Mouse (Mus musculus): ENCODE data around the gene Ppm1h. TPM values are rescaled to one million over a fixed set of nuclear protein-coding genes. Genes with fewer than 3 reads are reported as not detected.

Ppm1h gene
- polyA plus RNA-seq, 1 experiment from 2014 or later, result 10.4 TPM

DNA sequence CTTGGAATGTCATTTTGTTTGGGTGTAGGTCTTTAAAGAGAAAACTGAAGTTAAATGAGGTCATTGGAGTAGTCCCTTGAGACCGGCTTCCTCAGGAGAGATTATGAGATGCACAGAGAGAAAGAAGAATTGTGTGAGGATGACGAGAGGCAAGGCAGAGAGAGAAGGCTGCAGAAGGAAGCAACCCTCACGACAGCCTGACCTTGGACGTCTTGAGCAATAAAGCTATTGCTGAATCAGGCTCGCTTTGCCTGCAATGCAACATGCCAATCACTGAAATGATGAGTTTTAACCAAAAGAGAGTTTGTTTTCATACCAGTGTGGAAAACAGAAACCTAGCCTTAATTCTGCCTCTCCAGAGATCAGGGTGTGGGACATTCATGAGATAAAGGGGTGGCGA, 43.5 kb downstream of the Ppm1h start:
- Histone ChIP-seq H3K9me3 (ENCODE audit: low read length) (no peaks in the 10 kb centered on the region), H3K36me3 (ENCODE audit: insufficient read depth, low read length) (no peaks in the 10 kb centered on the region), H3K9ac (replicated peaks; ENCODE audit: low read depth) (no peak overlapping the region), H3K4me2 (replicated peaks; ENCODE audit: low read depth, low read length) (no peak overlapping the region), H3K27ac (ENCODE audit: low read length) (no peak overlapping the region), H3K4me1 (ENCODE audit: insufficient read depth, low read depth, low read length) (no peaks in the 10 kb centered on the region), H3K27me3 (replicated peaks; ENCODE audit: insufficient read depth, low read length) (no peaks in the 10 kb centered on the region), H3K4me3 (ENCODE audit: low read depth, low read length) (no peak overlapping the region)
- ATAC-seq (no peak), DNase-seq (ENCODE audit: low spot score) (no peak)
- TF ChIP-seq EP300 (IDR thresholded peaks at IDR 0.05) (no peak), CTCF (IDR thresholded peaks at IDR 0.05) (no peak)
- 56% methylated on average over 6 of the region's 6 CpGs for WGBS

DNA sequence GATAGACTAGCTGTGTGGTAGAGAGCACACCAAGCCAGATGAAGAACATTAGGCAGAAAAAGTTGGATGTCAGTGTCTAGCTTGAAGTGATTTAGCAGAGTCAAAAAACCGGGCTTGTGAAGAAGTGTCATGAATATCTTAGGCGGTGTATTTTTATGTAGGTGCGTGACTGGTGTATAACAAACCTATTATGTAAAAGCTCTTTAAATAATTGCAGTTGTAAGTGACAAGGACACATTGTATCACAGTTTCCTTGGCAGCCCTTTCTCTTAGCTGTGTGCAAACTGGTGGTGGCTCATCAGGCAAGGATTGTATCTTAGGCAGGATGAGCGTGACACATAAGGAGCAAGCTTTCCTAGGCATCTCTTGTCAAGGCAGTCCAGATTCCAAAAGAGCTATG, 46.1 kb downstream of the Ppm1h start:
- Histone ChIP-seq H3K4me2 (replicated peaks; ENCODE audit: low read depth, low read length) (no peak overlapping the region), H3K27ac (ENCODE audit: low read length) (no peak overlapping the region), H3K9me3 (ENCODE audit: low read length) (no peaks in the 10 kb centered on the region), H3K36me3 (ENCODE audit: insufficient read depth, low read length) (no peaks in the 10 kb centered on the region), H3K9ac (replicated peaks; ENCODE audit: low read depth) (no peak overlapping the region), H3K27me3 (replicated peaks; ENCODE audit: insufficient read depth, low read length) (no peaks in the 10 kb centered on the region), H3K4me3 (ENCODE audit: low read depth, low read length) (no peak overlapping the region), H3K4me1 (ENCODE audit: insufficient read depth, low read depth, low read length) (no peaks in the 10 kb centered on the region)
- TF ChIP-seq EP300 (IDR thresholded peaks at IDR 0.05) (no peak), CTCF (IDR thresholded peaks at IDR 0.05) (no peak)
- WGBS, result 81% methylated on average over 4 of the region's 4 CpGs
- no peak for ATAC-seq
- DNase-seq (ENCODE audit: low spot score), result no peak

DNA sequence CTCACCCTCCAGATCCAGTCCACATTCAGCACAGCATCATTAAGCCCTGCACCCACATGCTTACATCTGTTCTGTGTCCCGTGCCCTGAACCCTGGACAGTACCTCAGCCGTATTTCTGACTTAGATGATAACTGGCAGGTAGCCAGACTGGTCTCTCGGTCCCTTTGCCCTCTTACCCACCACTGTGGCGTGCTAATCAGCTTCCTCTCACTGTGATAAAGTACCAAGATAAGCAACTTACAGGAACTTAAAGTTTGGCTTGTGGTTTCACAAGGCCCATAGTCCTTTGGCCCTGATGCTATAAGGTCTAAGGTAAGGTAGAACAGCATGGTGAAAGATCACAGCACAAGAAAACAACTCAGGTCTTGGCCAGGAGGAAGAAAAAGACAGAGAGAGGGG, 48.7 kb downstream of the Ppm1h start:
- WGBS, result 24% methylated on average over 4 of the region's 4 CpGs
- Histone ChIP-seq H3K27ac (ENCODE audit: low read length) (no peak overlapping the region), H3K9me3 (ENCODE audit: low read length) (no peaks in the 10 kb centered on the region), H3K4me2 (replicated peaks; ENCODE audit: low read depth, low read length) (no peak overlapping the region), H3K9ac (replicated peaks; ENCODE audit: low read depth) (no peak overlapping the region), H3K36me3 (ENCODE audit: insufficient read depth, low read length) (no peaks in the 10 kb centered on the region), H3K4me3 (ENCODE audit: low read depth, low read length) (no peak overlapping the region), H3K4me1 (ENCODE audit: insufficient read depth, low read depth, low read length) (no peaks in the 10 kb centered on the region), H3K27me3 (replicated peaks; ENCODE audit: insufficient read depth, low read length) (no peaks in the 10 kb centered on the region)
- DNase-seq (ENCODE audit: low spot score) (no peak), ATAC-seq (no peak)
- TF ChIP-seq CTCF (IDR thresholded peaks at IDR 0.05), result no peak
- TF ChIP-seq EP300 (IDR thresholded peaks at IDR 0.05), result no peak

DNA sequence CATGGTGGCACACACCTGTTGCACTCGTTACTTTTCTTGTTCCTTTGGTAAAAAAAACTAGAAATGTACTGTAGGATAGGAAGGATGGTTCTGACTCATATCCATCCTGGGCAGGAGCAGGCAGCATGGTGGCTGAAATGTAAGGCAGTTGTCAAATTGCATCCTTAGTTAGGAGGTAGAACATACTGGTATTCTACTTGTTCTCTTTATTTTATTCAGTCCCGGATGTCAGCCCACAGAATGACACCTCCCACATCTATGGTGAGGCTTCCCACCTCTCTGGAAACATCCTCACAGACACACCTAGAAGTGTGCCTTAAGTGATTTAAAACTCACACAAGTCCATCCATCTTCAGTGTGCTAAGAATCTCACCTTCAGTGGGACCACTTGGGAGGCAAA, 49.6 kb downstream of the Ppm1h start:
- no peak overlapping the region for H3K4me2 ChIP-seq (replicated peaks; ENCODE audit: low read depth, low read length)
- no peak overlapping the region for H3K9ac ChIP-seq (replicated peaks; ENCODE audit: low read depth)
- no peak for ATAC-seq

DNA sequence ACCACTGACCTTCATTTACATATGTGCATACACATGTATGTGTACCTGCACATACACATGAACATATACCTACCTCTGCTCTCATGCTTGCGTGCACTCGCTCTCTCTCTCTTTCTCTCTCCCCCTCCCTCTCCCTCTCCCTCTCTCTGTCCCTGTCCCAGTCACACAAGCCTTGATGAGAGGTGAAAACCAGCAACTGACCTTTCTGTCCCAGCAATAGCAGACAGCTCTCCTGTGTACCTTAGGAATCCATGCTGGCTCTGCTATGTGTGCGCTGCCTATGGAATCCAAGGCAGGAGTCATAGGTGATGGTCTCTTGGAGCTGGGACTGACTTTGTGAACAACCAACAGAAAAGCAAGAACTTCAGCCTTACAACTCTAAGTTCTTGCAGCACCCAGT, 53.6 kb downstream of the Ppm1h start:
- no peak overlapping the region for H3K27ac ChIP-seq (ENCODE audit: low read length)
- H3K4me3 ChIP-seq (ENCODE audit: low read depth, low read length), result no peak overlapping the region
- ATAC-seq, result no peak
- H3K36me3 ChIP-seq (ENCODE audit: insufficient read depth, low read length), result no peaks in the 10 kb centered on the region
- H3K4me1 ChIP-seq (ENCODE audit: insufficient read depth, low read depth, low read length), result no peaks in the 10 kb centered on the region
- H3K4me2 ChIP-seq (replicated peaks; ENCODE audit: low read depth, low read length), result no peak overlapping the region
- no peaks in the 10 kb centered on the region for H3K27me3 ChIP-seq (replicated peaks; ENCODE audit: insufficient read depth, low read length)
- WGBS, result 97% methylated on average over 3 of the region's 3 CpGs
- no peak for TF ChIP-seq EP300 (IDR thresholded peaks at IDR 0.05)
- no peak for TF ChIP-seq CTCF (IDR thresholded peaks at IDR 0.05)
- no peak for DNase-seq (ENCODE audit: low spot score)
- no peaks in the 10 kb centered on the region for H3K9me3 ChIP-seq (ENCODE audit: low read length)
- no peak overlapping the region for H3K9ac ChIP-seq (replicated peaks; ENCODE audit: low read depth)

More for the DNA sequence above, 49.6 kb downstream of the Ppm1h start:
- H3K4me1 ChIP-seq (ENCODE audit: insufficient read depth, low read depth, low read length), result no peaks in the 10 kb centered on the region
- H3K4me3 ChIP-seq (ENCODE audit: low read depth, low read length), result no peak overlapping the region
- no peaks in the 10 kb centered on the region for H3K27me3 ChIP-seq (replicated peaks; ENCODE audit: insufficient read depth, low read length)
- WGBS, result 75% methylated on average over 2 of the region's 2 CpGs
- no peak for DNase-seq (ENCODE audit: low spot score)
- H3K27ac ChIP-seq (ENCODE audit: low read length), result no peak overlapping the region
- TF ChIP-seq CTCF (IDR thresholded peaks at IDR 0.05) (no peak), EP300 (IDR thresholded peaks at IDR 0.05) (no peak)
- no peaks in the 10 kb centered on the region for H3K36me3 ChIP-seq (ENCODE audit: insufficient read depth, low read length)
- no peaks in the 10 kb centered on the region for H3K9me3 ChIP-seq (ENCODE audit: low read length)

DNA sequence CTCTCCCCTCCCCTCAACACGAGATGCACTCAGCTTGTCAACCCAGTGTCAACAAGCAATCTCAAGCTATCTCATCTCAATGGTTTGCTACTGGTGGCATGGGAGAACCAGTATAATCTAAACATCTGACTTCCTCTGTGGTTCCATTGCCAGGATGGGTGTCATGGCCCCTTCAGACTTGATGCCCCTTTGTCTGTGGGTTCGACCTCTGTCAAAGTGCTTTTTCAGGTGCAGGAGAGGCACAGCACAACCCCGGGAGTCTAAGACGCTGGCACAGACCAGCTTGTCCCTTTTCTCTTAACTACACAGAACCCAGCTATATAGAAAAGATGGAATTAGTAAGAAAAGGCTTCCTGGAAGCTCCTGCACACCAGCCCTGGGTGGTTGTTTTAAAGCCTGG, 56.0 kb downstream of the Ppm1h start:
- no peak for ATAC-seq
- H3K36me3 ChIP-seq (ENCODE audit: insufficient read depth, low read length), result no peaks in the 10 kb centered on the region
- H3K4me1 ChIP-seq (ENCODE audit: insufficient read depth, low read depth, low read length), result no peaks in the 10 kb centered on the region
- no peaks in the 10 kb centered on the region for H3K9me3 ChIP-seq (ENCODE audit: low read length)
- TF ChIP-seq EP300 (IDR thresholded peaks at IDR 0.05), result no peak
- TF ChIP-seq CTCF (IDR thresholded peaks at IDR 0.05), result no peak
- H3K4me2 ChIP-seq (replicated peaks; ENCODE audit: low read depth, low read length), result no peak overlapping the region
- no peak overlapping the region for H3K27ac ChIP-seq (ENCODE audit: low read length)
- 76% methylated on average over 4 of the region's 4 CpGs for WGBS
- H3K27me3 ChIP-seq (replicated peaks; ENCODE audit: insufficient read depth, low read length), result no peaks in the 10 kb centered on the region
- no peak overlapping the region for H3K4me3 ChIP-seq (ENCODE audit: low read depth, low read length)
- H3K9ac ChIP-seq (replicated peaks; ENCODE audit: low read depth), result no peak overlapping the region
- no peak for DNase-seq (ENCODE audit: low spot score)

DNA sequence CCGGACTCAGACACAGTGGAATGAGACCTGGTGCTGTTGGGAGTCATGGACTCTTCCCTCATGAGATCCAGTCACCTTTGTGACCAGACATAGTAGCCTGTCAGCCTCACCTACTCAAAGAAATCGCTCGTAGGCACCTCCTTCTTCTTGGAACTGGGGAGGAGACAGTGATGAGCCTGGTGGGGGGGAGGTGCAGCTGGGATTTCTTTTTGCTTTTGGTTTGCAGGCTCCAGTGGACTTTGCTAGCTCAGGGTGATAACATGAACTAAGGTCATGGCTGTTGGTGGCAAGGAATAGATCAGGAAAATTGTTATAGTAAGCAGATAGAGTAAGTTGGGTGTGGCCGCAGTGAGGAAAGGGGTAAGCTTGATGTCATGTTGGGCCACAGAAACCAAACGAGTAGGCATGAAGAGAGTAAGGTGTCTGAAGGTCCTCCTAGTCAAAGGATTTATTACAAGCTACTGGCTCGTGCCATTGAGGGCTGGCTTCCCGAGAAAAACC, 56.8 kb downstream of the Ppm1h start:
- H3K36me3 ChIP-seq (ENCODE audit: insufficient read depth, low read length), result no peaks in the 10 kb centered on the region
- H3K9ac ChIP-seq (replicated peaks; ENCODE audit: low read depth), result no peak overlapping the region
- ATAC-seq (no peak), DNase-seq (ENCODE audit: low spot score) (no peak)
- WGBS, result 86% methylated on average over 7 of the region's 7 CpGs
- no peaks in the 10 kb centered on the region for H3K27me3 ChIP-seq (replicated peaks; ENCODE audit: insufficient read depth, low read length)
- no peaks in the 10 kb centered on the region for H3K9me3 ChIP-seq (ENCODE audit: low read length)
- H3K4me1 ChIP-seq (ENCODE audit: insufficient read depth, low read depth, low read length), result no peaks in the 10 kb centered on the region
- no peak overlapping the region for H3K4me3 ChIP-seq (ENCODE audit: low read depth, low read length)
- H3K27ac ChIP-seq (ENCODE audit: low read length), result no peak overlapping the region
- TF ChIP-seq EP300 (IDR thresholded peaks at IDR 0.05) (no peak), CTCF (IDR thresholded peaks at IDR 0.05) (no peak)
- H3K4me2 ChIP-seq (replicated peaks; ENCODE audit: low read depth, low read length), result no peak overlapping the region

Data from lung, postnatal 0 days (tissue).